Mouse (Mus musculus) thymus, adult 2 months (tissue): ENCODE measurements around the gene Syf2.

Experiments used
- CTCF ChIP-seq: fragments of 200-500 bp; IDR thresholded peaks from 2 replicates; pipeline ENCODE4 v1.5.1; 2012; ENCODE audit warnings: mild to moderate bottlenecking, control low read depth, low read length, moderate library complexity, borderline replicate concordance; ENCODE audit not compliant: control insufficient read depth, poor library complexity, insufficient read depth; ENCODE audit errors: extremely low read depth
- POLR2A ChIP-seq: fragments of 200-500 bp; IDR thresholded peaks from 2 replicates; pipeline ENCODE4 v1.6.1; 2012; ENCODE audit warnings: mild to moderate bottlenecking, low read length, control low read depth, moderate library complexity; ENCODE audit not compliant: control insufficient read depth, poor library complexity, insufficient read depth; ENCODE audit errors: extremely low read depth

DNA sequence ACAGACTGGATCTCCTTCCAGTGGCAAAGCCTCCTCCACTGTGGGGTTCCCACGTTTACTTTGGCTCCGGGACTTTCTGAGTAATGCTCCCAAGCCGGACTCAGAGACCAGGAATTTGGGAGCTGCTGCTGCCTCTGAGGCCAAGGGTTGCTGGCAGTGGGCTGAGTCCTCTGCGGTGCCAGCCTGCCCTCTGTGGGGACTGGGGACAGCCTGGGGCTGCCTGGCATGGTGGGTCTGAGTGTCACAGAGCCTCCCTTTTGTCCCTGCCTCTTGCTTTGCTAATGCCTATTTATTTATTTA lies 55.6 kb downstream of the Syf2 start:
- TF ChIP-seq CTCF (no peak), POLR2A (no peak)
